Mouse (Mus musculus) urinary bladder, postnatal 10 days (tissue): Measurements from ENCODE around the gene Kdm2b.
"Not testable (repeated sequence)": the region's sequence is repeated elsewhere in the genome, so short reads cannot be mapped to it uniquely, and the experiment has no call there.

Experiments
- DNase-seq: peaks from one replicate; pipeline ENCODE4 v3.0.0; 2022; ENCODE audit warnings: low spot score

Kdm2b gene

DNA sequence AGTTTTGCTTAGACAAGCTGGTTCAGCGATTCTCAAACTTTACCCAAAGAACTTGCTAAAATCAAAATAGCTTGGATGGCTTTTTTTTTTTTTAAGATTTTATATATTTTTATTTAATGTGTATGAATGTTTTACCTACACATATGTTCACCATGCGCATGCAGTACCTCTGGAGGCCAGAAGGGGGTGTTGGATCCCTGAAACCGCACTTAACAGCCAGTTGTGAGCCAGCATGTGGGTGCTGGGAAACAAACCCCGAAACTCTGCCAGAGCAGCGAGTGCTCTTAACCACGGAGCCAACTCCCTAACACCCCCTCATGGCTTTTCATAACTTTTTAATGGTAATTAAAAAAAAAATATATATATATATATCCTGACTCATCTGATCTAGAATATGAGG is 21.2 kb upstream of the Kdm2b start:
- no peak for DNase-seq

DNA sequence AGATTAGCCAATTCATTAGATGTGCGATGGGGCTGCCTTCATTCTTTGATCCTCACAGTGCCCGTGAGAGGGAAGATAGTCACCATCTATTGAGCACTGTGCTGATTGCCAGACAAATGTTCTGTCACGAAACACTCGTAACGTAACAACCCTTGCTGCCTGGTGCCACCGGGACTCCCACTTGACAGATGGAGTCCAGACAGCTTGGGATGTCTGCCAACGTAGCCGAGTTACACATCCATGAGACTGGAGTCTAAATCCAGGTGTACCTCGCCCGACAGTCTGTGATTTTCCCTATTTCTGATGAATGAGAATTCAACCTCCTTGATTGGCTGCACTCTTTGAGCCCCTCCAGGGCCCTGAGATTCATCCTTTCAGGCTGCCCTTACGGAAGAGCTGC is 20.2 kb upstream of the Kdm2b start:
- no peak for DNase-seq

DNA sequence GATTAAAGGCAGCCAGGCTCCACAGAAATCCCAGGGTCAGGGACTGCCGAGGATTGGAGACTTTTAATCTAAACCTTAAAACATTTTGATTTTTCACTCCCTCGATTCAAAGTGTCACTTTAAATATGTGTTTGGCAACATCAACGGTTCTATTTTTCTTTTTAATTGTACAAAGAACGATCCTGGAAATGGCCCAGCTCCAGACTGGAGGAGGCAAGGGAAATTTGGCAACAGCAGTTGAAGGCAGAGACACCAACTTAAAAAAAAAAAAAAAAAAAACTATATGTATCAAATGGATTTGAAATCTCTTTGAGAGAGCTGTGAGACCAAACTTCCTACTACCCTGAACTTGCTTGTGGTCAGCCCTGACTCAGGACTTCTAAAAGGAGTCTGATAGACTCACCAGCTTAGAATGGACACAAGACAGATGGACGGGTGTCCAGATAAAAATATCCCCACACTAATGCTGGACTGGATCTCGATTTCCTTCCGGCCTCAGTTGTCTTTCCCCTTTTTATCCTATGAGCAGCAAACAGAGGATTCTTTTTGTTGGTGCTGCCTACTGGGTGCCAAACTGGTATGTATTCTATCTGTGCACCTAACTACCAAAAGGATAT is 19.4 kb upstream of the Kdm2b start:
- DNase-seq, result no peak

DNA sequence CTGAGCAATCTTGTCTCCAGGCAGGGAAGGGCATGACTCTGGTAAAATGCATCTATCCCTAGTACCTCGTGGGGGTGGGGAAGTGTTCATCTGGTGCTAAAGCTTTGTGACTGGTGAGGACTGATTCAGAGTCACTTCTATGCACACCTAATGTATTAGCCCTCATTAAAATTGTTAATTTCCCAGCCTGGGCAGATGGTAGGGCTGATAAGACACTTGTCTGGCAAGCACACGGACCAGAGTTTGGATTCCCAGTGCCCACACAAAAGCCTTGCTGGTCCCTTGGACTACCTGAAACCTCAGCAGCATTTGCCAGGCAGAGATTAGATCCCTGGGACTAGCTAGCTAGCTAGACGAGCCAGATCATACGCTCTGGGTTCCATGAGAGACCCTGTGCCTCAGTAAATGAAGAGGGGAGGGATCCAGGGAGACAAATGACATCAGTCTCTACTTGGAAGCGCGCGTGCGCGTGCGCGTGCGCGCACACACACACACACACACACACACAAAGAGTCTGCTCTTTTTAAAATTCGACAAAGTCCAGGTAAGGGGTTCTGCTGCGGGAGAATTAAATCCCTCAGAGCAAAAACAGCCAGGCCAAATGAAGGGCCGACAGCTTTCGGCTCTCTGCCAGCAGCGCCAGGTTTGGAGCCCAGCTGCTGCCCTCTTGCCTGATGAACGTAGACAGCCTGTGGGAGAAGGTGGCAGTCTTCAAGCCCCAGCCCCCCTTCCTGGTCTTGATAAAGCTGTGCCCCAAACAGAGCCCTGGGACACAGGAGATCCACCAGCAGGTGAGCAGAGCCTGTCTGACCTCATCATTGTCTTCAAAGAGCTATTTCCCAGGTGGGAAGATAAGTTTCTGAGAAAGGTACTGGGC is 16.3 kb upstream of the Kdm2b start:
- no peak for DNase-seq

DNA sequence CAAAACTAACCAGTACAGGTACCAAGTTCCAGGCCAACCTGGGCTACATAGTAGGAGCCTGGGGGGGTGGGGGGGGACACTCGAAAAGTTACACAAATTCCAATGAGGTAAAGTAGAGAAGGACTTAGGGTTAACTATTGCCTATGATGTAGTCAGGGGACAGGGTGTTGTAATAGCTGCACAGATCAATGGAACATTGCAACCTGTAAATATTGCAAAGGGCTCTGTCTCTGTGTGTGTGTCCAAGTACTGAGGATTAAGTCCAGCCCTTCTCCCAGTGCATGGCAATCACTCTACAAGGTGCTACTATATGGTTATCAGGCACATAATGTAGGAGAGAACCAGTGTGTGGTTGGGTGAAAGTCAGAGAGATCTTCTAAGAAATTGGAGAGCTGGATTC is 11.3 kb upstream of the Kdm2b start:
- no peak for DNase-seq

DNA sequence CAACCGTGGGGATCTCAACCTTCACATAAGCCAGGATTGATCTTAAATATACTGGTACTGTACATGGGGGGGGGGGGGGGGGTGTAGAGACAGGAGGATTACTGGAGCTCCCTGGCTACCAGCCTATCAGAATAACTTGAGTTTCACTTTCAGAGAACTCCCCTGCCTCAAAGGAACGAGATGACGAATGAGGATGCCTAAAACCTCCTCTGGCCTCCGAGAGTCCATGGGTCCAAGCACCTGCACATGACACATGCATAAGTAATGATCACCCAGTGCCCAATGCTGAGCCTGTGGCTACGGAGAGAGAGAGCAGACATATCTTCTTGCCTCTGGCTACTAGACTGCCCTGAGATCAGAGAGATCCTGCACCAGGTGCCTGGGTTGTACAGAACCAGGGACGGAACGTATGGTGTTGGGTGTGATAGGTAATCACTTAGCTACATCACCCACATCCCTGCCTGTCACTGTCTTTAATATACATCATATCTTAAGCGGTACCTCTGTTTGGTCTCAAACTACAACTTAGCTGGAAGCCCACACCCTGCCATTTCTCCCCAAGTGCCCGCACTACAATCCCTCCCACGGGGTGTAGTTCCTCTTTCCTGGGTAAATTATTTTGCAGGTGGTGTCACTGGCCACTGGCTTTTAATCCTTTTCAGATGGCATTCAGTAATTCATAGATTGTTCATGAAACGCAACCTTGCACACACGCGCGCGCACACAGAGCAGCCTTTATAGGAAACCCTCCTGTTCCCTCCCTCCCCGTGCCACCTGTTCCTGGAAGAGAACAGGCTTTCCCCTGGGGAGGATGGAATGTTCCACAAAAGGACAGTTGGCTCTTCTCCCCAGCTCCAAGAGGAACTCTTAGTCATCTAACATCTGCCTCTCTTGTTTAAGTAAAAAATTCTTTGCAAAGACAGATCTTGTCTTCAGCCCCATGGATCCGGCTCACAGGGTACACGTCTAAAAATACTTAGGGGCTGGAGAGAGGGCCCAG is 7.9 kb upstream of the Kdm2b start:
- no peak for DNase-seq

DNA sequence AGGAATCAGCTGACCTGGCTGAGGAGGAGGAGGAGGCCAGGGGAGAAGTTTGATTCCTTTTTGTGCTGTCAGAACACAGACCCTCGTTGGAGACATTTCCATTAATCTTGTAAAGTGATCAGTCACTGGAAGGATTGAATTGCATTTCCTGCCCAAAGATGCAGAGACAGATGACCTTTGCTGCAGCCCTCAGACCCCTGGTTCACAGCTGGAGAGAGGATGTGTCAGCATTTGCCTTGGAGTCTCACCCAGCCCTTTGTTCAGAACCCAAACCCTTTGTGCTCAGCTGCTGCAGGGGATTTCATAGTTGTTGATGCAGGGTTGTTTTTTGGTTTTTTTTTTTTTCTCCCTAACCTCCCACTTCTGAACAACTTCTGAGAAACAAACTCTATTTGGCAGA is 5.3 kb upstream of the Kdm2b start:
- no peak for DNase-seq

DNA sequence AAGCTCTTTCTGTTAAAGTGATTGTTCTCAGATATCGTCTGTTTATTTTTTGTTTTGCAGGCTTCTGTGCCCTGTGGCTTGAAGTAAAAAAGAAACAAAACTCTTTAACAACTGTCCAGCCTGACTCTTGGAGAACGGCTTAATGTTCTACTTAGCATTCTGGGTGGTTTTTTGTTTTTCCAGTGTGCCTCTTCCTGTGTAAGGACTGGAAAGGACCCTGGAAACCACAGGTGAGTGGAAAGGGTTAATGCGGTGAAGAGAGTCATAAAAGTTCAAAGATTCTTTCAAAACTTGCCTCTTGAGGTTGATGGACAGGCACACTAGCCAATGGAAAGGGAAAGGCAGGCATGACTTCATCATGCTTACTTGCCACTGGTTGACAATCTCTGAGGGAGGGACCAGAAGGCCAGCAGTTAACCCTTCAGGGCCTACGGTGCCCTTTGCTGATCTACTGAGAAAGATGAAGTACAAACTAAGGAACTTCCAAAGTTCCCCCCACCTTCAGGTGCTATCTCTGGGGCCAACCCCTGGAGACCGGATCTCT is 4.8 kb upstream of the Kdm2b start:
- DNase-seq, result peak; percentile 88

DNA sequence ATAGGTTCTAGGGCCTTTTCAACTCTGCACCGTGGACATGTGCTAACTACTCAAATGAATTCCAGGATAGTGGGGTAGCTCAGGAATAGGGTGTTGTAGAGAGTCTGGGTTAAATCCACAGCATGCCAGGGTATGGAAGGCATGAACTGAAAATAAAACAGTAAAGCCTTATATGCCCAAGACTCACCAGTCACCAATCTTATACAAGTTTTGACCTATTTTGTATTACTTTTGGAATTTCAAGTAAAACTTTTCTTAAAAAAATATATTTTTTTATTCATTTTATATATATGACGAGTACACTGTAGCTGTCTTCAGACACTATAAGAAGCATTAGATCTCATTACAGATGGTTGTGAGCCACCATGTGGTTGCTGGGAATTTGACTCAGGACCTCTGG is 4.2 kb upstream of the Kdm2b start:
- no peak for DNase-seq

DNA sequence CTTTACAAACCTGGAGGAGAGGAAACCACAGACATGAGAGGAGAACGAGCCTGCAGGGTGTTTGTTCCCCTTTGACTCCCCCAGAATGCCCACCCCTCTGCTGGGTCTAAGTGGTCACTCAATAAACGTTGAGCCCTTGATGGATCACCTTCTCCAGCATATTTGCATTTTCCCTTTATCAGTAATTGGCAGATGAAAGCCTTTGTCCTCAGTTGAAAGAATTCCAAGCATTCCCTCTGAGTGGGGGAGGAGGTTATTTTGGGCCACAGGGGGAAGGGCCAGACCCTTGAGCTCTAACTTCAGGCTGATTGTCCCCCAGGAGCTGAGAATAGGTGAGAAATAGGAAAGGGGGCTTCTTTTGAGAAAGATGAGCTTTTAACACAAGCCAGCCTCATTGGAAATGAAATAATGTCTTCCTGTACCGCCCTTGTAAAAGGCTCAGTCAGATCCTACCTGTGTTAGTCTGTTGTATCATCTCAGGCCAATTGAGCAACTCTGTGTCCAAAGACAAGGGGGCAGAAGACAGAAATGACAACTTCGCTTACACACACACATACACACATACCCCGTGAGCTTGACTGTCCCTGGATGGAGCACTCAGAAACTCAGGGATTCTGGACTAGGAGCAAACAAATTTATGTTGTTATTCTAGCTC is 1.9 kb upstream of the Kdm2b start:
- DNase-seq, result no peak

DNA sequence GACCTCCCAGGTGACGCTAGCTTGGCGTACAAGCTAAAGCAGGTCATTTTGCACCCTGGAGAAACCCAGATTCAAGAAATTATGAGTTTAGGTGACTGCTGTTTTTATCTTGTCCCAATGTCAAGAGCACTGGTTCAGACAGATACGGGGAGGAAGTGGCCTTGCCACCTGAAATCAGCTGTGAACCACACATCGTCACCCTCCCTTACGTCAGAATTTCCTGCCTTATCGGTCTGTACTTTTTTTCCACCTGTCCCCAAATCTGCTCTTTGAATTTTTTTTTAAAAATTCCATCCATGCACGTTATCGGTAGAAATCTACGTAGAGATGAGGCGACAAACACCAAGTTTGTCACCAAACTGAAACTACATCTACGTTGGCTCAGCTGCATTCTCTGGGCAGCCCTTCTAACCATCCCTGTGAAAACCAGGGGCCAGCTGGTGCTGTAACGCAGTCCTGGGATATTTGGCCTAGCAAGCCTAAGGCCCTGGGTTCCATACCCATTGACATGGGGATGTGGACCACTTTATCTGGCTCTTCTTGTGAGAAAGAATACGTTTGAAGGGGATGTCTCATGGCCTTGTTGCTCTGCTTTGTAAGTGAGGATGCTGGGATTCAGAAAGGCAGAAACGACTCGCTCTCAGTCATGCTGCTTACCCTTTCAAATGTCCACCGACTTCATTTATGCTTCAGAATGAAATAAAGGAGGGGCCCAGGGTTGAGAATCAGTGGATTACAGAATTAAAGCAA is 963 bp upstream of the Kdm2b start:
- no peak for DNase-seq

DNA sequence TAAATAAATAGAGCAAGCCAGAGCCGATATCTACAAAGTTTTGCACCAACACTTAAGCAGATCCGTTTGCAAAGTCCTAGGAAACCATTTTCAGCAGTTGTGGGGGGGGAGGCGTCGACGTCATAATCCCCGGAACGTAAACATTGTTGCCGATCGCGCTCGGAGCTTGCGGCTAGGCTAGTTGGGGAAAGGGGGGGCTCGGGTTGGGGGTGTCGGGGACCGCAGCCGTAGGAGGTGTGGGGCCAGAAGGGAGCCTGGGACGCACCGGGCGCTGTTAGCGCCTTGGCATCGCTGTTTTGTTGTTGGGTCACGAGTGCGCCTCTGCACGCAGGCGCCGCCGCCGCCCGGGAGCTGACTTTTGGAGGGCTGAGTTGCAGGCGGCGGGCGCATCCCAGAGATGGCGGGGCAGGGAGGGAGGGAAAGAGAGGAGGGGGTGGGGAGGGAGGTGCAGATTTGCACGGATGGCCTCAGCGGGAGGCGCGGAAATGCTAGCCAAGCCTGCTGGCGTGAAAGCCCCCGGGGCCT is 560 bp downstream of the Kdm2b start:
- peak; percentile 49 for DNase-seq

DNA sequence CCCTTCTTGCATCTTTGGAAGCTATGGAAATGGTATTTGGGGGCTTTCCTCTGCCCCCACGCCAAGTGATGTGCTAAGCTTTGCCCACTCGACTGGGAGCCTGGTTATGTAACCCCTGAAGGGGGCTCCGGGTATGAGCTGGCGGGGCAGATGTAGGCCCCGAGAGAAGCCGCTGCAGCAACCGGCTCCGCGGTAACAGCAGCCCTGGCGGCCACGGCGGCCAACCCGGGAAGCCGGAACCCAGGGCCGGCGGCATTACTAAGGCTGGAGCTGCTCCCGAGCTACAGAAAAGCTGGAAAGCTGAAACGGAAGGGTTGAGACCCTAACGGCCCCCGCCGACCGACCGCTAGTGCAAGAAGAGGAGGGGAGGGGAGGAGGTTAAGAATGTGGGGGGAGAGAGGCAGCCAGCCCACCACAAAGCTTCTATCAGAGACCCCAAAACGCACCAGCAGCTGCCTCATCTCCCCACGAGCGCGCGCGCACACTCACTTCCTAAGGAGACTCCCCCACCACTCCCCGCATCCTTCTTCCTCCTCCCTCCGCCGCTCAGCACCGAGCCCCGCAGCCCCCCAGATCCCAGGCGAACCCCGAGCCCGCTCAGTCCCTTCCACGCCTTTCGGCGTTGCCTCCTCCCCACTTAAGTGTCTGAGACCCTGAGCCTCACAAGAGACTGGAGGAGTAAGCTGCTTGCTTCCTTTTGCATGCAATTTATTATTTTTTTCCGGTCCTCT is 1.4 kb downstream of the Kdm2b start:
- DNase-seq, result no peak

DNA sequence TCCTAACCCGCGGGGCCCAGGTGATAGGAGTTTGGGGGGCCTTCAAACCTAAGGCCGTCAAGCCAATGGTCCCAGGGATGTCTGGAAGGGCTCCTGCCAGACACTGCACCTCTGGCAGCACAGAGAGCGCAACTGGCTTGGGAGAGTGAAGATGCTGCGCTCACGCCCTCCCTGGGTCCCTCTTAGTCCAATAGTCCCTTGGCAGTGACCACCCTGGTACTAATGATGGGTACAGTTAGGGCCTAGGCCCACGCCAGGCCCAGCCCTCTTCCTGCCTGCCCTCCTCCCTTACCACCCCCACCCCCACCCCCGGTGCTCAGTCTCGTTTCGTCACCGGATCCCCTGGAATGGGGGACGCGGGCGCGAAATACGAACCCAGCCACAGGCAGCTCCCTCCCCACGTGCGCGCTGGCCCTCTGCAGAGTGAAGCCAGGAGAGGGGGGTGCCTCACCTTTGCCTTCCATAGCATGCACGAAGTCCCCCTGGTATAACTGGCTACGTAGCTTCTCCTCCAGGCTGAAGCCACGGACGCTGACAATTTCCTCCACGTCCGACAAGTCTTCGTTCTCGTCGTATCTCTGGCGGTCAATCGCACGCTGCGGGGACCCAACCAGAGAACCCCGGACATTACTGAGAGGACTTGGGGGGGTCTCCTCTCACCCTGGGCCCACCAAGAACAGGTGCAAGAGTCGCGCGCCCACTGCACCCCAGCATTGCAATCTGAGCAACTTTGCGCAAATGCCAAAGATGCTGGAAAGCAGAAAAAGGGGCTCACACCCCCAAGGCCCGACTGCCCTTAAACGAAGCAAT is 2.2 kb downstream of the Kdm2b start:
- no peak for DNase-seq

DNA sequence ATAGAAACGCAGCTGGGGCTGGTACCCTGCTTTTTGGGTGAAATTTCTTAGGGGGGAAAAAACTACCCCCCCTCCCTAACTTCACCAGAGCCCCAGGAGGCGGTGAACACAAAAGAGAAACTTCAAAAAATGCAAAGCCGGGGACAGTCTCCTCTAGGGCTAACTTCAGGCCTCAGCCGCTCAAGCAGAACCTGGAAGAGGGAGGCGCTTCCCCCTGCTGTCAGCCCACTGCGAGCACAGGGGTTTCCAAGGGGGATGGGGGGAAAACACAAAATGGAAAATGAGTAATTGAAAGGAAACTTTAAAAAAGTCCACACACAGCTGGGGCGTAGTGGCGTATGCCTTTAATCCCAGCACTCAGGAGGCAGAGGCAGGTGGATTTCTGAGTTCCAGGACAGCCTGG is 3.5 kb downstream of the Kdm2b start:
- no peak for DNase-seq

DNA sequence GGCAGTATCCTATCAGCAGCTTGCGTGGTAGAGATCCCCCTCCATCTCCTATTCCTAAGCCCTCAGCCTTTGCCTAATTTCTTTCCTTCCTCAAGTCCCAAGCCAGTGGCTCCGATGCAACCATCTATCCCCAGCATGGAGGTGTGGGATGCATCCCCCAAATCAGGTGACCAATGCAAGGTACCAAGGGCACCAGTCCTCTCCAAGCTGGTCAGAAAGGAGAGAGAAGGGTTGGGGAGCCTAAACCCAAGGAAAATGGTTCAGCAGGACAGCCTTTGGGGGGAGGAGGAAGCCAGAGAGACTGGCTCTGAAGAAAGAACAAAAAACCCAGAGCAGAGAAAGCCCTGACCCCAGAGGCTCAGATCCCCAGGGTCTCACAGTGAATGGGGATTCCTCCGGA is 4.3 kb downstream of the Kdm2b start:
- DNase-seq, result no peak

DNA sequence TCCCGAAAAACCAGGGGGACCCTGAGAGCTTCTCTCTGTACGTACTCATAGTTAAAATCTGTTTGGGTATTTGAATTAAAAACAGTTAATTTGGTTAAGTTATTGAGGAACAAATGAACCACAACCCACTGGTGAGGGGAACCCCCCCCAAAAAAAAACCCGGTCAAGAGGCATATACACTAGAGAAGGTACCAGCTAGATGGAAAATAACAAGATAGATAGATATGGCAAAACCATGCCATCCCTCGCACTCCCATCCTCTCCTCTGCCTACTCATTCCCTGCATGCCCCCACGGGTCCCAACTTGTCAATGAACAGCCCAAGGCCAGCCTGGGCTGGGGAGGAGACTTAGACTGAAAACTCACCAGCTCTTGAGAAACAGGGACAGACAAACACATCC is 5.1 kb downstream of the Kdm2b start:
- no peak for DNase-seq

DNA sequence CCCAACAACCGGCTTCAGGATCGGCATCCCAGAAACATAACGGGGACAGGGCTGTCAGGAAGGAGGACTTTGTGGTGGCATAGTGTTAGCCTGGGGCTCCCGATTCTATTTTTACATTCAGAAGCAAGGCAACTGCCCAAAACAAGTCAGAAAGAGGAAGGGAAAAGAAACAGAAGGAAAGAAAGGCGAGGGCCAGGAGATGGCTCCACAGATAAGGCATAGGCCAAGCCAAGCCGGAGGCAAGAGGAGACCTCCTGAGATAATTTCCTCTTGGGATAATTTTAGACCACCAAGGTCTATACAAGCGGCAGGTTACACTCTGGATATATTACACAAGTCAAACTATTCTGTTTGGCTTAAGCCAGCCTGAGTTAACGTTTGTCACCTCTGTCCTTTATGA is 10.7 kb downstream of the Kdm2b start:
- DNase-seq, result no peak

DNA sequence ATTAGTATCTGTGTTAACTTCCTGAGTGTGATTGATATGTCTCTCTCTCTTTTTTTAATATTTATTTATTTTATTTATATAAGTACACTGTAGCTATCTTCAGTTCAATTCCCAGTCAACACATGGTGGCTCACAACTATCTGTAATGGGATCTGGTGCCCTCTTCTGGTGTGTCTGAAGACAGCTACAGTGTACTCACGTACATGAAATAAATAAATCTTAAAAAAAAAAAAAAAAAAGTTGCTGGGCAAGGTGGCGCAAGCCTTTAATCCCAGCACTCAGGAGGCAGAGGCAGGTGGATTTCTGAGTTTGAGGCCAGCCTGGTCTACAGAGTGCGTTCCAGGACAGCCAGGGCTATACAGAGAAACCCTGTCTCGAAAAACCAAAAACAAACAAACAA is 14.9 kb downstream of the Kdm2b start:
- DNase-seq, result not testable (repeated sequence)
